Mouse (Mus musculus) MEL (cell line): Measurements from ENCODE around the gene 1700001P01Rik. TPM values are rescaled to one million over a fixed set of nuclear protein-coding genes. Genes with fewer than 3 reads are reported as not detected.
A peak's percentile ranks its signal among the peaks of the same experiment; 100 is the strongest.

Experiments
- DNase-seq: peaks from one replicate; pipeline ENCODE4 v3.0.0; 2011; ENCODE audit warnings: low read depth, low spot score
- H3K27ac ChIP-seq: 2 replicates; pipeline ENCODE4 v1.5.1; 2012; ENCODE audit warnings: low read depth, mild to moderate bottlenecking, control low read depth, low read length, moderate library complexity; ENCODE audit not compliant: control insufficient read depth
- H3K27me3 ChIP-seq, 2 experiments: fragments of 150-350 bp in 1 of 2; sonication (generic) in 1 of 2; 2 replicates each; pipeline ENCODE4 v1.6.1; 2012; ENCODE audit warnings: low read length in 2 of 2, mild to moderate bottlenecking in 2 of 2, improper control_type of control experiment in 1 of 2, moderate library complexity in 1 of 2; ENCODE audit not compliant: insufficient read depth in 2 of 2, control insufficient read depth in 1 of 2
- H3K36me3 ChIP-seq, 2 experiments: 2 replicates each; pipeline ENCODE4 v1.6.1; 2012 to 2014; ENCODE audit warnings: low read length in 2 of 2, improper control_type of control experiment in 1 of 2, inconsistent platforms in 1 of 2, mild to moderate bottlenecking in 1 of 2; ENCODE audit not compliant: insufficient read depth in 2 of 2, control insufficient read depth in 1 of 2
- H3K4me1 ChIP-seq, 2 experiments: fragments of 150-350 bp in 1 of 2; sonication (generic) in 1 of 2; 2 replicates each; pipeline ENCODE4 v1.6.1; 2012; ENCODE audit warnings: low read length in 2 of 2, improper control_type of control experiment in 1 of 2, mild to moderate bottlenecking in 1 of 2; ENCODE audit not compliant: insufficient read depth in 2 of 2, control insufficient read depth in 1 of 2
- H3K4me3 ChIP-seq, 2 experiments: fragments of 150-350 bp in 1 of 2; sonication (generic) in 1 of 2; 2 replicates each; pipeline ENCODE4 v1.5.1; 2012; ENCODE audit warnings: low read depth in 2 of 2, low read length in 2 of 2, mild to moderate bottlenecking in 2 of 2, moderate library complexity in 2 of 2, control low read depth in 1 of 2, improper control_type of control experiment in 1 of 2; ENCODE audit not compliant: control insufficient read depth in 1 of 2, insufficient read depth in 1 of 2
- H3K79me2 ChIP-seq: 2 replicates; pipeline ENCODE4 v1.6.1; 2012; ENCODE audit warnings: mild to moderate bottlenecking, low read length, moderate library complexity; ENCODE audit not compliant: control insufficient read depth, poor library complexity, insufficient read depth
- H3K9ac ChIP-seq: 2 replicates; pipeline ENCODE4 v1.6.1; 2012; ENCODE audit warnings: low read depth, mild to moderate bottlenecking, control low read depth, low read length, moderate library complexity; ENCODE audit not compliant: control insufficient read depth, poor library complexity, severe bottlenecking
- H3K9me3 ChIP-seq: fragments of 150-350 bp; sonication (generic); replicated peaks from 2 replicates; pipeline ENCODE4 v1.6.1; 2012; ENCODE audit warnings: mild to moderate bottlenecking, low read length, improper control_type of control experiment, moderate library complexity; ENCODE audit not compliant: insufficient read depth
- CHD2 ChIP-seq: IDR thresholded peaks from 2 replicates; pipeline ENCODE4 v1.6.1; 2011; ENCODE audit warnings: low read length, improper control_type of control experiment
- E2F4 ChIP-seq: IDR thresholded peaks from 2 replicates; pipeline ENCODE4 v1.6.1; 2011; ENCODE audit warnings: low read depth, low read length, improper control_type of control experiment, borderline replicate concordance
- EP300 ChIP-seq, 2 experiments: IDR thresholded peaks; 2 replicates each; pipeline ENCODE4 v1.6.1; 2011; ENCODE audit warnings: improper control_type of control experiment in 2 of 2, low read length in 2 of 2, low read depth in 1 of 2, mild to moderate bottlenecking in 1 of 2
- GABPA ChIP-seq: IDR thresholded peaks from 2 replicates; pipeline ENCODE4 v1.6.1; 2012; ENCODE audit warnings: low read depth, mild to moderate bottlenecking, inconsistent platforms, low read length, improper control_type of control experiment, moderate library complexity
- GATA1 ChIP-seq: IDR thresholded peaks from 2 replicates; pipeline ENCODE4 v1.6.1; 2011; ENCODE audit warnings: low read depth, low read length, improper control_type of control experiment
- MAFK ChIP-seq: IDR thresholded peaks from 2 replicates; pipeline ENCODE4 v1.6.1; 2011; ENCODE audit warnings: low read depth, mild to moderate bottlenecking, low read length, improper control_type of control experiment, borderline replicate concordance
- MEF2A ChIP-seq: IDR thresholded peaks from 2 replicates; pipeline ENCODE4 v1.6.1; 2014; ENCODE audit warnings: low read depth, mild to moderate bottlenecking, inconsistent platforms, low read length, improper control_type of control experiment; ENCODE audit not compliant: poor library complexity, insufficient replicate concordance, severe bottlenecking; ENCODE audit errors: extremely low read depth
- MYC ChIP-seq: IDR thresholded peaks from 2 replicates; pipeline ENCODE4 v1.6.1; 2011; ENCODE audit warnings: low read depth, mild to moderate bottlenecking, low read length, improper control_type of control experiment, moderate library complexity
- NELFE ChIP-seq: IDR thresholded peaks from 2 replicates; pipeline ENCODE4 v1.6.1; 2011; ENCODE audit warnings: low read depth, low read length, improper control_type of control experiment
- NRF1 ChIP-seq: IDR thresholded peaks from 2 replicates; pipeline ENCODE4 v1.6.1; 2014; ENCODE audit warnings: low read depth, mild to moderate bottlenecking, inconsistent platforms, low read length, improper control_type of control experiment, moderate library complexity; ENCODE audit not compliant: poor library complexity, insufficient read depth, severe bottlenecking
- POLR2A ChIP-seq, 2 experiments: IDR thresholded peaks; 2 replicates each; pipeline ENCODE4 v1.6.1; 2011 to 2012; ENCODE audit warnings: low read length in 2 of 2, mild to moderate bottlenecking in 2 of 2, control low read depth in 1 of 2, improper control_type of control experiment in 1 of 2, low read depth in 1 of 2, moderate library complexity in 1 of 2; ENCODE audit not compliant: control insufficient read depth in 1 of 2, insufficient read depth in 1 of 2, poor library complexity in 1 of 2
- RCOR1 ChIP-seq: IDR thresholded peaks from 2 replicates; pipeline ENCODE4 v1.6.1; 2012; ENCODE audit warnings: low read depth, mild to moderate bottlenecking, inconsistent platforms, low read length, improper control_type of control experiment
- SIN3A ChIP-seq: IDR thresholded peaks from 2 replicates; pipeline ENCODE4 v1.6.1; 2012; ENCODE audit warnings: low read length, improper control_type of control experiment, inconsistent platforms
- TCF12 ChIP-seq: IDR thresholded peaks from 2 replicates; pipeline ENCODE4 v1.6.1; 2014; ENCODE audit warnings: low read depth, mild to moderate bottlenecking, inconsistent platforms, low read length, improper control_type of control experiment, moderate library complexity
- USF2 ChIP-seq, 2 experiments: IDR thresholded peaks; 2 replicates each; pipeline ENCODE4 v1.6.1; 2011 to 2012; ENCODE audit warnings: improper control_type of control experiment in 2 of 2, low read length in 2 of 2, borderline replicate concordance in 1 of 2, inconsistent platforms in 1 of 2, low read depth in 1 of 2, mild to moderate bottlenecking in 1 of 2; ENCODE audit not compliant: insufficient read depth in 1 of 2
- ZC3H11A ChIP-seq: IDR thresholded peaks from 2 replicates; pipeline ENCODE4 v1.6.1; 2012; ENCODE audit warnings: low read depth, mild to moderate bottlenecking, inconsistent platforms, low read length, improper control_type of control experiment
- ZKSCAN1 ChIP-seq: IDR thresholded peaks from 2 replicates; pipeline ENCODE4 v1.6.1; 2012; ENCODE audit warnings: low read depth, mild to moderate bottlenecking, inconsistent platforms, low read length, improper control_type of control experiment, moderate library complexity
- ZMIZ1 ChIP-seq: IDR thresholded peaks from 2 replicates; pipeline ENCODE4 v1.6.1; 2012; ENCODE audit warnings: low read depth, mild to moderate bottlenecking, inconsistent platforms, low read length, improper control_type of control experiment, moderate library complexity
- polyA plus RNA-seq, 2 experiments: library from polyadenylated mRNA; stranded (reverse) in 1 of 2; unstranded in 1 of 2; fragments of >175 nt in 1 of 2; fragments of >200 nt in 1 of 2; gene quantifications; 2 replicates each; pipeline versions ENCODE4 v1.2.1 to v1.2.4; 2012; ENCODE audit warnings: low replicate concordance in 2 of 2, low read depth in 1 of 2; ENCODE audit not compliant: insufficient read length in 2 of 2, insufficient read depth in 1 of 2, missing spikeins in 1 of 2
- total RNA-seq: library from RNA; depleted of rRNA; stranded (reverse); fragments of 300-350 nt; gene quantifications from 2 replicates; pipeline ENCODE4 v1.2.3, GENCODE M21; 2012

1700001P01Rik gene
- total and polyA plus RNA-seq, 3 experiments, result 0.43 to 0.69 TPM; not detected in 1

DNA sequence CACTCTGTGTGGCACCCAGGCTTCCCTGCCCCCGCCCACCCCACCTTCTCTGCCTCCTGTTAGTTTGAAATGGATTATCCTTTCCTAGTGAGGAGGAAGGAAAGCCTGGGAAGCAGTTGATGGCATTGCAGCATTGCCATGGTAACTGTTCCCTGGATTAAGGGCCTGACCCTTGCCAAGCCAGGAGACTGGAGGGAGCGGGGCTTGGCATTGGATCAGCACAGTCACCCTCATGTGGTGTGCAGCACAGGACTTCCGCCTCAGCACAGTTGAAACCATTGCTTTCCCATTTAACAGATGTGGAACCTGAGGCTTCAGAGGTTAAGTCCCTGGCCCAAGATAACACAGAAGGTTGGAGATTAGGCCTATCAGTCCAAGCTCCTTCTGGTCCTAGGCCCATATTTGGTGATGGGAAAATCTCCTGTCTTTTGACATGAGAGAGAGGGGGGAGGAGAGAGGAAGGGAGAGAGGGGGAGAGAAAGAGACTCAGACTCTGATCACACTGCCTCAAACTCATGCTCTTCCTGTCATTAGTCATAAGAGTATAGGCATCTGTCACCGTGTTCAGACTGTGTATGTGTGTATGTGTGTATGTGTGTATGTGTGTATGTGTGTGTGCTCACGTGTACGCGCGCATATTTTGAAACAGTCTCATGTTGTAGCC, 45.8 kb upstream of the 1700001P01Rik start:
- no peak overlapping the region for H3K27ac ChIP-seq
- no peak overlapping the region for H3K9ac ChIP-seq
- peaks cover 0 to 8% of the 10 kb centered on the region in 2 experiments; a peak in 2 of 4 replicates for H3K36me3 ChIP-seq
- TF ChIP-seq EP300 (IDR thresholded peaks at IDR 0.05; ENCODE audit: low read depth in 1 of 2, low read length in 2 of 2) (peak in 1 of 2 experiments; percentile 47; a peak in 2 of 4 replicates), SIN3A (no peak), RCOR1 (0 out of 2 replicates have a peak, but pooled peaks have one; percentile 41), GATA1 (peak; percentile 52; the same call in 1 of the 2 replicates)
- TF ChIP-seq, all 39 proteins: peak for 3
- Histone ChIP-seq H3K4me3 (no peak overlapping the region), H3K79me2 (no peaks in the 10 kb centered on the region), H3K4me1 (peaks cover 12 to 22% of the 10 kb centered on the region in 2 experiments), H3K27me3 (no peaks in the 10 kb centered on the region), H3K9me3 (no peaks in the 10 kb centered on the region)
- peak; percentile 51 for DNase-seq

DNA sequence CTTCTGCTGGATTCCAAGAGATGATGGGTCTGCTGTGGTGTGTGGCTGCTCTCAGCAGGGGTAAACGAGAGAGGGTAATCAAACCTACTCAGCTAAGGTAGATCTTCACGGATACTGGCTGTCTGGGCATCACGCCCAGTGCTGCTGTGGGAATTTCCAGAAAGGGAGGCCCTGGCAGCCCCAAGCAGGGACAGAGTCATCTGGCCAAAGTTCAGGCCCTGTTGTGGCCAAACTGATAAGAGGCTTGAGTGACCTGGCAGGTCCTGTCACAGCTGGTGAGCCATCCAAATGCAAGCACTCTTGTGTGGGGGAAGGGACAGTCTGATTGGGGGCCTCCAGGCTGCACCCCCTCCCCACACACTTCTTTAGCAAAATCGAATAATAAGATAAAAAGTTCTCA, 45.1 kb upstream of the 1700001P01Rik start:
- TF ChIP-seq ZKSCAN1 (no peak), ZMIZ1 (no peak), NRF1 (no peak), MAFK (no peak), USF2 (IDR thresholded peaks at IDR 0.05; ENCODE audit: borderline replicate concordance in 1 of 2, insufficient read depth in 1 of 2, low read depth in 1 of 2, low read length in 2 of 2) (no peak), POLR2A (IDR thresholded peaks at IDR 0.05; ENCODE audit: control insufficient read depth in 1 of 2, insufficient read depth in 1 of 2, low read depth in 1 of 2, low read length in 2 of 2, poor library complexity in 1 of 2) (no peak), MEF2A (no peak), CHD2 (no peak), ZC3H11A (no peak), GABPA (no peak), NELFE (no peak), E2F4 (no peak), MYC (no peak), RCOR1 (no peak), TCF12 (no peak), SIN3A (no peak)
- H3K4me1 ChIP-seq, result peaks cover 6 to 15% of the 10 kb centered on the region in 2 experiments

More for the DNA sequence above, 45.1 kb upstream of the 1700001P01Rik start:
- H3K27me3 ChIP-seq, result no peaks in the 10 kb centered on the region
- no peak overlapping the region for H3K27ac ChIP-seq
- no peak for DNase-seq
- no peak overlapping the region for H3K9ac ChIP-seq
- peaks cover 0 to 7% of the 10 kb centered on the region in 2 experiments; a peak in 1 of 4 replicates for H3K36me3 ChIP-seq
- no peaks in the 10 kb centered on the region for H3K9me3 ChIP-seq
- H3K4me3 ChIP-seq, result no peak overlapping the region
- no peaks in the 10 kb centered on the region for H3K79me2 ChIP-seq
